Mouse (Mus musculus): ENCODE measurements around the gene Lgi4. TPM values are rescaled to one million over a fixed set of nuclear protein-coding genes. Genes with fewer than 3 reads are reported as not detected.

Gene Lgi4
- total RNA-seq, 1 experiment from 2014 or later, result not detected

- no peak for ATAC-seq (replicated peaks; ENCODE audit: low read depth, poor library complexity, severe bottlenecking)
These were observed 7.7 kb upstream of the Lgi4 start, which contains the start of gene Fxyd7 for GRCm38 (mm10) chr7:31051321-31052021. Gene Fxyd7 (minus strand): TSS chr7:31051467.

- no peak for ATAC-seq (replicated peaks; ENCODE audit: low read depth, poor library complexity, severe bottlenecking)
These were observed 6.9 kb upstream of the Lgi4 start for GRCm38 (mm10) chr7:31052251-31052635.

GRCm38 (mm10) chr7:31052636-31053434, 6.3 kb upstream of the Lgi4 start:
- ATAC-seq (replicated peaks; ENCODE audit: low read depth, poor library complexity, severe bottlenecking), result peak; percentile 45

GRCm38 (mm10) chr7:31053882-31054447, 5.2 kb upstream of the Lgi4 start:
- ATAC-seq (replicated peaks; ENCODE audit: low read depth, poor library complexity, severe bottlenecking), result no peak

- no peak for ATAC-seq (replicated peaks; ENCODE audit: low read depth, poor library complexity, severe bottlenecking)
These were observed 4.4 kb upstream of the Lgi4 start for GRCm38 (mm10) chr7:31054661-31055320.

GRCm38 (mm10) chr7:31055354-31055824, 3.8 kb upstream of the Lgi4 start:
- no peak for ATAC-seq (replicated peaks; ENCODE audit: low read depth, poor library complexity, severe bottlenecking)

GRCm38 (mm10) chr7:31055883-31056282, 3.3 kb upstream of the Lgi4 start:
- no peak for ATAC-seq (replicated peaks; ENCODE audit: low read depth, poor library complexity, severe bottlenecking)

- ATAC-seq (replicated peaks; ENCODE audit: low read depth, poor library complexity, severe bottlenecking), result no peak
These were observed 2.7 kb upstream of the Lgi4 start for GRCm38 (mm10) chr7:31056448-31056847.

GRCm38 (mm10) chr7:31057071-31057470, 2.1 kb upstream of the Lgi4 start, which contains the start of gene Fxyd1:
Gene Fxyd1 (minus strand): TSS chr7:31057199.
- ATAC-seq (replicated peaks; ENCODE audit: low read depth, poor library complexity, severe bottlenecking), result no peak

- no peak for ATAC-seq (replicated peaks; ENCODE audit: low read depth, poor library complexity, severe bottlenecking)
These were observed 1.4 kb upstream of the Lgi4 start for GRCm38 (mm10) chr7:31057730-31058129.

GRCm38 (mm10) chr7:31058211-31058610, 931 bp upstream of the Lgi4 start:
- ATAC-seq (replicated peaks; ENCODE audit: low read depth, poor library complexity, severe bottlenecking), result no peak

- no peak for ATAC-seq (replicated peaks; ENCODE audit: low read depth, poor library complexity, severe bottlenecking)
These were observed 928 bp downstream of the Lgi4 start for GRCm38 (mm10) chr7:31059919-31060620.

- no peak for ATAC-seq (replicated peaks; ENCODE audit: low read depth, poor library complexity, severe bottlenecking)
These were observed 1.5 kb downstream of the Lgi4 start for GRCm38 (mm10) chr7:31060621-31061010.

GRCm38 (mm10) chr7:31063074-31063560, 4.0 kb downstream of the Lgi4 start:
- no peak for ATAC-seq (replicated peaks; ENCODE audit: low read depth, poor library complexity, severe bottlenecking)

- no peak for ATAC-seq (replicated peaks; ENCODE audit: low read depth, poor library complexity, severe bottlenecking)
These were observed 8.7 kb downstream of the Lgi4 start for GRCm38 (mm10) chr7:31067836-31068235.

- ATAC-seq (replicated peaks; ENCODE audit: low read depth, poor library complexity, severe bottlenecking), result no peak
These were observed 10.3 kb downstream of the Lgi4 start for GRCm38 (mm10) chr7:31069491-31069890.

- no peak for ATAC-seq (replicated peaks; ENCODE audit: low read depth, poor library complexity, severe bottlenecking)
These were observed 11.2 kb downstream of the Lgi4 start for GRCm38 (mm10) chr7:31070324-31070723.

- no peak for ATAC-seq (replicated peaks; ENCODE audit: low read depth, poor library complexity, severe bottlenecking)
These were observed 13.2 kb downstream of the Lgi4 start for GRCm38 (mm10) chr7:31072326-31072725.

- no peak for ATAC-seq (replicated peaks; ENCODE audit: low read depth, poor library complexity, severe bottlenecking)
These were observed 14.4 kb downstream of the Lgi4 start for GRCm38 (mm10) chr7:31073546-31073945.

Measured in common myeloid progenitor, adult 5-6 weeks (primary cell).